Mouse (Mus musculus): Measurements from ENCODE around the gene H2-DMa.

The H2-DMa gene

DNA sequence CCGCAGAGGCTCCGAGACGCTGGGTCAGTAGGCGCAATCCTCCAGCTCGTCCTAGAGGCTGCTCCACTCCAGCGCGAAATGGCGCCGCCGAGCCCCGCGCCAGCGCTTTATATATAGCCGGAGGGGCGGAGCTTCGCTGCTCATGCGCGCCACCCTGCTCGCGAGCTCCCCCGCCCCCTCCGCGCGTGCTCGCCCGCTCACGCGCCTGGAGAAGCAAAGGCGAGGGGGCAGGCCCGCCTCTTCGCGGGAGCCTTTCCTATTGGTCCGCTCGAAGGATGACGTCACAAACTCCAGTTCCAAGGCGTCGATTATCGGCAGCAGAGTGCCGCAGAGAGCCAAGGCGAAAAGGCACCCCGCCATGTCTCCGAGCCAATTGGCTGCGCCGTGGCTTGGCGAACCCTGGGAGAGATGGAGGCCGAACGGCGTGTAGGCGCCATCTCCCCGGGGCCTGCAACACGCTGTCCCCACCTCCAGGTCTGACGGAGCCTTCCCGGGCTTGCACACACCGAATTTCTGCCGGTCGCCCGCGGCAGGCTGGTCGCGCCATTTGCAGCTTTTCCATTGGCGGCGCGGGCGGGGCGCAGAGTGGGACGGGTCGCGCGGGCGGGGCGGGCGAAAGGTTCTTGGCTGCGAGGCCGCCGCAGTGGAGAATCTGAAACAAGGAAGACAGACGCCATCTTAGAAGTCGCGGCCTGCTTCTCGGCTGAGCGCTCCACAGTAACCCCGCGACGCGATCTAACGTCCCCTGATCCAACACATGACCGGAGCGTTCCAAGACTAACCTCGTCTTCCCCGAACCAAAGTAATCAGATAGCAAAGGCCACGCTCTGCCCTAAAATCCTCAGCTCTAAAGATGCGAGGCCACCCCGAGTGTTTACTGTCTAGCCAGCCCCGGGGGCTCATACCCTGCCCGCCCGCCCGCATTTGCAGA, at the start of gene H2-DMa:
Gene H2-DMa, plus strand, starts transcription at position 293 of the 931 bp plus-strand sequence.
- peak; percentile 98 for DNase-seq (ENCODE audit: low read depth)

DNA sequence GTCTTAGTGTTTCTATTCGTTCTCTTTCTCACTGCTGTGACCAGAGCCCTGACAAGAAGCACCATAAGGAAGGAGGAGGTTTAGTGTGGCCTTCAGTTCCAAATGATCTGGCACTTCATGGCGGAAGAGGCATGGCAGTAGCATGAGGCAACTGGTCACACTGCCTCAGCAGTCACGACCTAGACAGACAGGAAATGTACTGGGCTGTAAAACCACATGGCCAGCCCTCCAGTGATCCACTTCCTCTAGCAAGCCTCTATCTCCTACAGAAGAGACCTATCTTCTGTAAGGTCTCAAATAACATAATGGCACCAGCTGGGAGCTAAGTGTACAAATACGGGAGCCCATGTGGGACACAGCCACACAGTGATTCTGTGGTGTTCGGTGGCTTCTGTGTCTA, 47.2 kb upstream of the H2-DMa start:
- DNase-seq (ENCODE audit: low read depth), result no peak

GRCm38 (mm10) chr17:34075271-34075670, 44.1 kb upstream of the H2-DMa start:
- peak; percentile 24 for DNase-seq (ENCODE audit: low read depth)

GRCm38 (mm10) chr17:34077549-34077948, 41.8 kb upstream of the H2-DMa start:
- peak; percentile 51 for DNase-seq (ENCODE audit: low read depth)

DNA sequence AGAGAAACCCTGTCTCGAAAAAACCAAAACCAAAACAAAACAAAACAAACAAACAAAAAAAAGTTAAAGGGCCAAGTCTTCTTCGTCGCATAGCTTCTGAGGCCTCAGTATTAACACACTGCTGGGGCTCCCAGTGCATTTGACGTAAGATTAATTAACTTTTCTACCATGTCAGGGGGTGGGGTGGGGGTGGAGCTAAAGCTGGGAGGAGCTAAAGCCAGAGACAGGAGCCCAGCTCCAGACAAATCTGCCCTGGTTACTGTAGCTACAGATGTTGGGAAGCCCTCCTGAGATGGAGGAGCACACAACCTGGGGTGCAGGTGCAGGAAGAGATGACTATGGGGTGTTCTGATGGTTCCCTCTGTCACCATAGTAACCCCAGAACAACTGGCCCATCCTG, 41.2 kb upstream of the H2-DMa start:
- no peak for DNase-seq (ENCODE audit: low read depth)

DNA sequence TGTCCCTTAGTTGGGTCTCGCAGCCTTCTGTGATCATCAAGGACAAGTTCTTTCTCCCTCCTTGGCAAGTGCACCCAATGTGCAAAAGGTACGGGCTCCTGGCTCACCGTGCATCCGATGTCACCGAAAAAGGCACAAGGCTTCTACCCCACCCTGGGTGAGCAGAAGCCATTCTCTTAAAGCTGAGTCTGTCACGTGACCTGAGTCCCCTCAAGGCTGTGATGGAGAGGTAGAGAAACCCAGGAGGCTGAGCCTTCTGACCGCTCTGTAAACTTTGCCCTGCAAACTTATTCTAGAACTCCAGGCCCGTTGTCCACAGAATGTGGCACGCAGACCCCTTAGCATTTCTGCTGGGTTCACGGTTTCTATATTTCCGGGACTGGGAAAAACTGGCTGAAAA, 40.3 kb upstream of the H2-DMa start:
- no peak for DNase-seq (ENCODE audit: low read depth)

DNA sequence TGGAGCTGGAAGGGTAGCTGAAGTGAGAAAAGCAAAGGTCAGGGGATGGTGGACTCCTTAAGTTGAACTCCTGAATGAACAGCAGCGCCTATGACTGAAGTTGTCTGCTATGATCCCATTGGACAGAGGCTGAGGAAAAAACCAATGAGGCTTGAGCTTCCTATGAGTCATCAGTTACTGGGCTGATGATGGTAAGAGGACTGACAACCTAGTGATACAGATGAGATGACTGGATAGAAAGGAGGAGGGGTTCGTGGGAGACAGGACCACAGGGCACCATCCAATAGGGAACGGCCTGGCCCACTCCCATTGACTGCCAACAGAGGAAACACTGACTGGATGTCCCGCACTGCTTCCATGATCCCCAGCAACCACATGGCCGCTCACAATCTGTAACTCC, 39.7 kb upstream of the H2-DMa start:
- peak; percentile 53 for DNase-seq (ENCODE audit: low read depth)

- DNase-seq (ENCODE audit: low read depth), result no peak
Observed at GRCm38 (mm10) chr17:34083104-34083503, 36.2 kb upstream of the H2-DMa start.

DNA sequence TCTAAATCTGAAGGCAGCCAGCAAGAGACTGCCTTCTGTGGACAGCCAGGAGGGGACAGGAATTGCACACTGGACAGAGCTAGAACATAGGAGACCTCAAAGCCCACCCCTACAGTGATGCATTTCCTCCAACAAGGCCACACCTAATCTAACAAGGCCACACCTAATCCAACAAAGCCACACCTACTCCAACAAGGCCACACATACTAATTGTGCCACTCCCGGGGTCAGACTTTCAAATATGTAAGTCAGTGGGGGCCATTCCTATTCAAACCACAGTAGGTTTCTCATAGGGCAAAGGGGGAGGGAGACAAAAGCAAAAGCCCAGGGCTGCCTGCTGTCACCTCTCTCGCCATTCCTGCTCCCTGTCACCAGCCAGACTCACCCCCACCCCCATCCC, 32.0 kb upstream of the H2-DMa start:
- no peak for DNase-seq (ENCODE audit: low read depth)

DNA sequence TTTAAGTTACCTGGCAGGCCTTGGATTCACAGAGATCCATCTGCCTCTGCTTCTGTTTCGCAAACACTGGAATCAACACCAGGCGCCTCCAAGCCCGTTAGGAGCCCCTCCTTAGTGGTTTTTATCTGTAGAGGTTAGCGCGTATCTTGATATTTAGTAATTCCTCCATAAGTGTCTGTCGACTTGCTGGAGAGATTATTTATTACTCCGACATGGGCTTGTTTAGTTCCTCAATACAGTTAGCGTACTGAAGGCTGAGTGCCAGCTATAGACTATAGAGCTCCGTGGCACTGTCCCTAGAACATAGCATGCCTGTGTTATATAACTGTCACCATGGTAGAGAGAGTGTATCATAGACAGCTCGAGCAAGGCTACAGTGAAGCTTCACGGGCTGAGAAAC, 31.2 kb upstream of the H2-DMa start:
- no peak for DNase-seq (ENCODE audit: low read depth)

DNA sequence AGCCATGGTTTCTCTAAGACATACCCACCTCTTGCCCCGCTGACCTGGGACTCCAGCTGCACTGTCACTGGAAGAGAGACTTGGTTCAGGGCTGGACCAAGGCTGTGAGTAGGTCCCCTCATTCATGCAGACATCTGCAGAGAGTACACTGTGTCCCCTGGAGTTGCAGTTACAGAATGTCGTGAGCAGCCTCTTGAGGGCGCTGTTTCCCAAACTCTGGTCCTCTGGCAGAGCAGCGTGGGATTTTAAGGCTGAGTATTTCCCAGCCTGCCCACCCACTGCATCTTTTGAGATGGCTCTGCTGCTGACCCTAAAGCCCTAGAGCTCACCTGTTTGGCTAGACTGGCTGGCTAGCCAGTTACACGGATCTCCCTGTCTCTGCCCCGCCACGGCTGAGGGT, 28.4 kb upstream of the H2-DMa start:
- no peak for DNase-seq (ENCODE audit: low read depth)

GRCm38 (mm10) chr17:34092197-34092875, 27.0 kb upstream of the H2-DMa start, which contains the start of gene H2-Oa:
H2-Oa (plus strand) TSS chr17:34092340.
- DNase-seq (ENCODE audit: low read depth), result no peak

- DNase-seq (ENCODE audit: low read depth), result no peak
Observed at GRCm38 (mm10) chr17:34093199-34093874, 26.0 kb upstream of the H2-DMa start.

GRCm38 (mm10) chr17:34094283-34095035, 24.9 kb upstream of the H2-DMa start:
- no peak for DNase-seq (ENCODE audit: low read depth)

DNA sequence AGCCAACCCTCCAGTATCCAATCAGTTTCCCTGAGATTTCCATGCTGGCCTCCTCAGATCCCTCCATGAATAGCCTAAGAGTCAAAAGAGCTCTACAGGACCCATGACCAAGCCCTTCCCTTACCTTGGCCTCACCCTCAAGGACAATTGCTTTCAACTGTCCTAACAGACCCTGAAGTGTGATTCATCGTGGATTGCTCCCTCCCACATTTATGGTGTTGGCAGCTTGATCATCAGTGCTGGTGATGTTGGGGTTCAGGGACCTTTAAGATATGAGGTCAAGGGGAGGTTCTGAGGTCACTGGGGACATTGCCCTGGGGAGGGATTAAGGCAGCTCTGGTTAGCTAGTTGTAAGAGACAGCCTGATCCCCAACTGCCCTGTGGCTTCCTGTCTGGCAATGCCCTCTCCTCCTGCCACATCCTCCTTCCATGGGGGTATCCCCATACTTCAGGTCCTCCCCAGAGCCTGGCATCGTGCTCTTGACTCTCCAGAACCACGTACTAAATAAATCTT, 22.8 kb upstream of the H2-DMa start:
- no peak for DNase-seq (ENCODE audit: low read depth)

GRCm38 (mm10) chr17:34097272-34097671, 22.1 kb upstream of the H2-DMa start:
- DNase-seq (ENCODE audit: low read depth), result no peak

DNA sequence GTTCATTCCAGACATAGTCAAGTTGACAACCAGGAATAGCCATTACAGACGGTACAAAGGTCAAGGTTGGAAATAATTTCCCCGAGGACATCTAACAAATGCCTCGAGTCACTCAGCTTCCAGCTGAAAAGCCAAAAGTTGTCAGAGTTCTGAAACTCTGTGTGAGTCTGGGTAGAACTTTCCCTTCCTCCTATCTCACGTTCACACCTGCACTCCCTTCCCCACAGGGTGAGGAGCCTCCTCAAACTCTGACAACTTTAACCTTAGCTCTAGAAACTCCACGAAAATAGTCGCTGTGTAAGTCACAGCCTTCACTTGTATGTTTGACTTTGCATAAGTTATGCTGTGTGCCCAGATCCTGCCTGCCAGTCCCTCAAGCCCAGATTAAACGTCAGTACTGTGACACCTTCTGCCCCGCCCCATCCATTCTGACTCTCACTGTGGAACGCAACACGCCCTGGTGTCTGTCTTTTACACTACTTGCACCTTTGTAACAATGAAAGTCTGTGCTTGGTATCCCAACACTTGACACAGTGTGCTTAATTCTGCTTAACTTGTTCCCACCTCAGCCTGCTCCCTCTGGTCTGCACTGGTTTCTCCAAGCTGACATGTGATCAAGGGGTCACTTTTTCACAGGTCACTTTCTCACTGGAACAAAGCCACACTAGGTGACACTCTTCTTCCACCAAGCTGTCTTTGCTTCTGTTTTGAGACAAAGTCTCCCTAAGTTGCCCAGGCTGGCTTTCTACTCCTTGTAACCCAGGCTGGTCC, 20.4 kb upstream of the H2-DMa start:
- DNase-seq (ENCODE audit: low read depth), result no peak

- DNase-seq (ENCODE audit: low read depth), result no peak
Observed at GRCm38 (mm10) chr17:34099531-34099930, 19.8 kb upstream of the H2-DMa start.

DNA sequence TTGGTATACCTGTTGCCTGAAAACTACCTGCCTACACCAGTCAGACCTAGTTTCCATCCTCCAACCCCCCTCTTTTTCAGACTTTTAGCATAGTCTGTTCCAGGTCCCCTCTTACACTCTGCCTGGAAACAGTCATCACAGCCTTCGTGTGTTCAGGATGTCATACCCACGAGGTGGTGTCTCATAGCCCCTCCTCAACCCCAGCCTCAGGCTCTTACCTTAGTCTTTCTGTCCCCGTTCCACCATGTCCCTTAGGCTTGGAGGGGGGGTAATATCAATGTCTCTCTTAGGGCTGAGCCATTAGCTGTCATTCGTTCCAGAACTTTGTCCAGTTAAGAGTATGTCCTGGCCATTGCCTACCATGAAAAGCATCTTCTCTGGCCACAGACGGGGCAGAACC, 18.2 kb upstream of the H2-DMa start:
- DNase-seq (ENCODE audit: low read depth), result no peak

GRCm38 (mm10) chr17:34101604-34102032, 17.7 kb upstream of the H2-DMa start:
- no peak for DNase-seq (ENCODE audit: low read depth)

DNA sequence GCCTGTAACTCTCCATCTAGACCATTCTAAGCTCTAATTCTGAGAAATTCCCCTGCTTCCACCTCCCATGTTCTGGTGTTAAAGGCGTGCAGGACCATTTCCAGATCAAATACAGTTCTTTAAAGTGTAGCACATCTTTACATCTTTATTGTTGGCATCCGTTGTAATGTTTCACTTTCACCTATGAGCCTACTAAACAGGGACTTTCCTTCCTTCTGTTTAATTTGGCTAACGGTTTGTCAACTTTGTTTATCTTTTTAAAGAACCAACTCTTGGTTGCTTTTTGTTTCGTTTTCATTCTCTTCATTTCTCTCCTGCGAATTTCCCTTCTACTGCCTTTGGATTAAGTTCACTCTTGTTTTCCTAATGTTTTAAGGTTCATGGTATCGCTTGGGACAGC, 16.5 kb upstream of the H2-DMa start:
- no peak for DNase-seq (ENCODE audit: low read depth)

Data from fibroblast of lung, adult 2 months (primary cell).